Mouse (Mus musculus): ENCODE results near the gene Gm2237.
"Not testable (repeated sequence)": the region's sequence is repeated elsewhere in the genome, so short reads cannot be mapped to it uniquely, and the experiment has no call there.

Gm2237 gene

GRCm38 (mm10) chr14:19584804-19585667 lies at the start of gene Gm2237:
Gene Gm2237 (minus strand): TSS chr14:19585135.
- DNase-seq (ENCODE audit: low read depth), result not testable (repeated sequence)

GRCm38 (mm10) chr14:19602481-19602880 lies 17.5 kb upstream of the Gm2237 start, which contains the start of gene Gm5458:
Gene Gm5458 (minus strand): TSS chr14:19602581.
- DNase-seq (ENCODE audit: low read depth), result not testable (repeated sequence)

- DNase-seq (ENCODE audit: low read depth), result not testable (repeated sequence)
Observed at GRCm38 (mm10) chr14:19549863-19550262, 35.1 kb downstream of the Gm2237 start, which contains the start of gene Gm2244. Gene Gm2244 (minus strand): TSS chr14:19549963.

All from fibroblast of lung, adult 2 months (primary cell).